Mouse (Mus musculus) embryonic facial prominence, embryonic 12.5 days (tissue): ENCODE data around the gene Atic. TPM values are rescaled to one million over a fixed set of nuclear protein-coding genes. Genes with fewer than 3 reads are reported as not detected.

Experiments
- ATAC-seq: fragments of 200-750 bp; cut with Nextera tagmentation; 2 replicates; pipeline ENCODE4 v1.8.0; 2017; ENCODE audit not compliant: insufficient number of reproducible peaks, insufficient read depth, low FRiP score, low TSS enrichment
- H3K27ac ChIP-seq: fragments of 300-500 bp; sonication (generic); 2 replicates; pipeline ENCODE4 v1.5.1; 2016; ENCODE audit warnings: mild to moderate bottlenecking
- H3K27me3 ChIP-seq: fragments of 300-500 bp; sonication (generic); 2 replicates; pipeline ENCODE4 v1.6.1; 2016; ENCODE audit warnings: mild to moderate bottlenecking, moderate library complexity
- H3K36me3 ChIP-seq: fragments of 300-500 bp; sonication (generic); 2 replicates; pipeline ENCODE4 v1.6.1; 2016; ENCODE audit warnings: mild to moderate bottlenecking
- H3K4me1 ChIP-seq: fragments of 300-500 bp; sonication (generic); 2 replicates; pipeline ENCODE4 v1.6.1; 2016
- H3K4me2 ChIP-seq: fragments of 300-500 bp; sonication (generic); replicated peaks from 2 replicates; pipeline ENCODE4 v1.6.1; 2016; ENCODE audit warnings: mild to moderate bottlenecking, moderate library complexity
- H3K4me3 ChIP-seq: fragments of 300-500 bp; sonication (generic); 2 replicates; pipeline ENCODE4 v1.5.1; 2016; ENCODE audit warnings: mild to moderate bottlenecking
- H3K9ac ChIP-seq: fragments of 300-500 bp; sonication (generic); 2 replicates; pipeline ENCODE4 v1.6.1; 2016; ENCODE audit warnings: mild to moderate bottlenecking, moderate library complexity
- H3K9me3 ChIP-seq: fragments of 300-500 bp; sonication (generic); 2 replicates; pipeline ENCODE4 v1.6.1; 2016; ENCODE audit warnings: mild to moderate bottlenecking, moderate library complexity
- WGBS: fragments of 180-500 bp; shearing (Covaris S2); methylation state at CpG from one replicate; pipeline ENCODE4 v1.1.7; 2016; 5-methylcytosine and 5-hydroxymethylcytosine counted together
- polyA plus RNA-seq: library from polyadenylated mRNA; unstranded; fragments of >200 nt; fragmentation: Nextera tagmentation; extraction: Ambion mirVana; gene quantifications from 2 replicates; pipeline ENCODE4 v1.2.1, GENCODE M21; 2016

Atic gene
- polyA plus RNA-seq, 1 experiment from 2014 or later, result 65.3 TPM

- no peaks in the 10 kb centered on the region for H3K4me1 ChIP-seq
- H3K4me2 ChIP-seq, result no peak overlapping the region
- H3K36me3 ChIP-seq, result peaks cover 85% of the 10 kb centered on the region
- H3K9me3 ChIP-seq, result no peaks in the 10 kb centered on the region
- ATAC-seq, result no peak
- 84% methylated on average over 16 of the region's 16 CpGs for WGBS
- H3K27me3 ChIP-seq, result no peaks in the 10 kb centered on the region
- H3K9ac ChIP-seq, result no peak overlapping the region
- H3K4me3 ChIP-seq, result no peak overlapping the region
- no peak overlapping the region for H3K27ac ChIP-seq
Measured at GRCm38 (mm10) chr1:71567884-71568605, 11.1 kb downstream of the Atic start.

- no peaks in the 10 kb centered on the region for H3K4me1 ChIP-seq
- 84% methylated on average over 4 of the region's 4 CpGs for WGBS
- H3K36me3 ChIP-seq, result peaks cover 83% of the 10 kb centered on the region
Measured at GRCm38 (mm10) chr1:71570116-71570515, 13.2 kb downstream of the Atic start.

GRCm38 (mm10) chr1:71575987-71576386, 19.0 kb downstream of the Atic start:
- Histone ChIP-seq H3K9me3 (no peaks in the 10 kb centered on the region), H3K4me3 (no peak overlapping the region), H3K36me3 (peaks cover 81% of the 10 kb centered on the region), H3K27me3 (no peaks in the 10 kb centered on the region), H3K27ac (no peak overlapping the region), H3K9ac (no peak overlapping the region), H3K4me2 (no peak overlapping the region), H3K4me1 (no peaks in the 10 kb centered on the region)
- no peak for ATAC-seq
- WGBS, result 96% methylated on average over 7 of the region's 7 CpGs

More at GRCm38 (mm10) chr1:71570116-71570515, 13.2 kb downstream of the Atic start:
- Histone ChIP-seq H3K9ac (no peak overlapping the region), H3K27ac (no peak overlapping the region), H3K4me2 (no peak overlapping the region), H3K9me3 (no peaks in the 10 kb centered on the region), H3K27me3 (no peaks in the 10 kb centered on the region), H3K4me3 (no peak overlapping the region)
- no peak for ATAC-seq

- Histone ChIP-seq H3K36me3 (peaks cover 72% of the 10 kb centered on the region), H3K27me3 (no peaks in the 10 kb centered on the region), H3K4me3 (no peak overlapping the region), H3K27ac (no peak overlapping the region), H3K9ac (no peak overlapping the region), H3K9me3 (no peaks in the 10 kb centered on the region), H3K4me1 (no peaks in the 10 kb centered on the region), H3K4me2 (no peak overlapping the region)
- WGBS, result 91% methylated on average over 6 of the region's 6 CpGs
- no peak for ATAC-seq
Measured at GRCm38 (mm10) chr1:71576837-71577236, 19.9 kb downstream of the Atic start.

GRCm38 (mm10) chr1:71579526-71579925, 22.6 kb downstream of the Atic start:
- Histone ChIP-seq H3K36me3 (peaks cover 48% of the 10 kb centered on the region), H3K9ac (no peak overlapping the region), H3K4me1 (no peaks in the 10 kb centered on the region), H3K9me3 (no peaks in the 10 kb centered on the region), H3K27ac (no peak overlapping the region), H3K4me3 (no peak overlapping the region), H3K27me3 (no peaks in the 10 kb centered on the region), H3K4me2 (no peak overlapping the region)
- ATAC-seq, result no peak
- 92% methylated on average over 4 of the region's 4 CpGs for whole genome bisulfite sequencing

- WGBS, result 91% methylated on average over 12 of the region's 12 CpGs
- H3K4me1 ChIP-seq, result no peaks in the 10 kb centered on the region
- no peak overlapping the region for H3K4me3 ChIP-seq
- H3K27ac ChIP-seq, result no peak overlapping the region
- H3K9ac ChIP-seq, result no peak overlapping the region
- H3K36me3 ChIP-seq, result peaks cover 52% of the 10 kb centered on the region
- no peaks in the 10 kb centered on the region for H3K27me3 ChIP-seq
- ATAC-seq, result no peak
- H3K4me2 ChIP-seq, result no peak overlapping the region
- no peaks in the 10 kb centered on the region for H3K9me3 ChIP-seq
Measured at GRCm38 (mm10) chr1:71580408-71580807, 23.5 kb downstream of the Atic start.

GRCm38 (mm10) chr1:71583302-71583701, 26.4 kb downstream of the Atic start:
- no peak overlapping the region for H3K9ac ChIP-seq
- 95% methylated on average over 8 of the region's 8 CpGs for WGBS
- H3K9me3 ChIP-seq, result no peaks in the 10 kb centered on the region
- H3K4me2 ChIP-seq, result no peak overlapping the region
- H3K27ac ChIP-seq, result no peak overlapping the region
- no peaks in the 10 kb centered on the region for H3K27me3 ChIP-seq
- H3K4me1 ChIP-seq, result no peaks in the 10 kb centered on the region
- no peak overlapping the region for H3K4me3 ChIP-seq
- H3K36me3 ChIP-seq, result peaks cover 55% of the 10 kb centered on the region
- no peak for ATAC-seq

- ATAC-seq, result no peak
- no peak overlapping the region for H3K4me2 ChIP-seq
- H3K36me3 ChIP-seq, result peaks cover 55% of the 10 kb centered on the region
- H3K4me1 ChIP-seq, result no peaks in the 10 kb centered on the region
- H3K27me3 ChIP-seq, result no peaks in the 10 kb centered on the region
- no peak overlapping the region for H3K4me3 ChIP-seq
- H3K27ac ChIP-seq, result no peak overlapping the region
- H3K9me3 ChIP-seq, result no peaks in the 10 kb centered on the region
- WGBS, result 91% methylated on average over 7 of the region's 7 CpGs
- no peak overlapping the region for H3K9ac ChIP-seq
Measured at GRCm38 (mm10) chr1:71583900-71584299, 26.9 kb downstream of the Atic start.

GRCm38 (mm10) chr1:71586658-71587057, 29.7 kb downstream of the Atic start:
- no peaks in the 10 kb centered on the region for H3K27me3 ChIP-seq
- 91% methylated on average over 7 of the region's 7 CpGs for WGBS
- H3K9me3 ChIP-seq, result no peaks in the 10 kb centered on the region
- H3K27ac ChIP-seq, result no peak overlapping the region
- no peak overlapping the region for H3K9ac ChIP-seq
- no peak for ATAC-seq
- H3K4me1 ChIP-seq, result no peaks in the 10 kb centered on the region
- no peak overlapping the region for H3K4me2 ChIP-seq
- peaks cover 69% of the 10 kb centered on the region for H3K36me3 ChIP-seq
- H3K4me3 ChIP-seq, result no peak overlapping the region

- Histone ChIP-seq H3K36me3 (peaks cover 95% of the 10 kb centered on the region), H3K4me2 (no peak overlapping the region), H3K4me1 (no peaks in the 10 kb centered on the region), H3K9ac (no peak overlapping the region), H3K4me3 (no peak overlapping the region), H3K9me3 (no peaks in the 10 kb centered on the region), H3K27ac (no peak overlapping the region), H3K27me3 (no peaks in the 10 kb centered on the region)
- WGBS, result 95% methylated on average over 11 of the region's 11 CpGs
- ATAC-seq, result no peak
Measured at GRCm38 (mm10) chr1:71590038-71590437, 33.1 kb downstream of the Atic start.

- WGBS, result 94% methylated on average over 9 of the region's 9 CpGs
- no peak for ATAC-seq
- Histone ChIP-seq H3K4me1 (no peaks in the 10 kb centered on the region), H3K9ac (no peak overlapping the region), H3K9me3 (no peaks in the 10 kb centered on the region), H3K27me3 (no peaks in the 10 kb centered on the region), H3K27ac (no peak overlapping the region), H3K4me2 (no peak overlapping the region), H3K36me3 (peaks cover 96% of the 10 kb centered on the region), H3K4me3 (no peak overlapping the region)
Measured at GRCm38 (mm10) chr1:71593184-71593583, 36.2 kb downstream of the Atic start.

- no peaks in the 10 kb centered on the region for H3K4me1 ChIP-seq
- peaks cover 96% of the 10 kb centered on the region for H3K36me3 ChIP-seq
- no peak overlapping the region for H3K27ac ChIP-seq
- WGBS, result 90% methylated on average over 2 of the region's 2 CpGs
- H3K27me3 ChIP-seq, result no peaks in the 10 kb centered on the region
- H3K9ac ChIP-seq, result no peak overlapping the region
- H3K4me3 ChIP-seq, result no peak overlapping the region
- no peaks in the 10 kb centered on the region for H3K9me3 ChIP-seq
- no peak overlapping the region for H3K4me2 ChIP-seq
- ATAC-seq, result no peak
Measured at GRCm38 (mm10) chr1:71594268-71594667, 37.3 kb downstream of the Atic start.
